Mouse (Mus musculus): ENCODE measurements at regions not wholly inside any gene's neighbourhood (a gene's known extent, or its start where the extent isn't known, plus 50 kb on each side); places are given as distances from the start of the nearest gene placed in this dataset.

- no peak for DNase-seq (ENCODE audit: low read depth, low spot score)
- Histone ChIP-seq H3K79me2 (ENCODE audit: control insufficient read depth, insufficient read depth, low read length, poor library complexity) (no peaks in the 10 kb centered on the region), H3K27me3 (ENCODE audit: control insufficient read depth in 1 of 2, insufficient read depth in 2 of 2, low read length in 2 of 2) (no peaks in the 10 kb centered on the region), H3K9ac (ENCODE audit: control insufficient read depth, low read depth, low read length, poor library complexity, severe bottlenecking) (no peak overlapping the region), H3K4me1 (ENCODE audit: control insufficient read depth in 1 of 2, insufficient read depth in 2 of 2, low read length in 2 of 2) (no peaks in the 10 kb centered on the region), H3K36me3 (ENCODE audit: control insufficient read depth in 1 of 2, insufficient read depth in 2 of 2, low read length in 2 of 2) (no peaks in the 10 kb centered on the region), H3K4me3 (ENCODE audit: control insufficient read depth in 1 of 2, insufficient read depth in 1 of 2, low read depth in 2 of 2, low read length in 2 of 2) (no peak overlapping the region), H3K9me3 (replicated peaks; ENCODE audit: insufficient read depth, low read length) (no peaks in the 10 kb centered on the region), H3K27ac (ENCODE audit: control insufficient read depth, low read depth, low read length) (no peak overlapping the region)
- no peak for TF ChIP-seq TAL1 (IDR thresholded peaks at IDR 0.05; ENCODE audit: low read length)
- TF ChIP-seq POLR2AphosphoS5 (IDR thresholded peaks at IDR 0.05; ENCODE audit: borderline replicate concordance, low read depth, low read length) = no peak
- no peak for TF ChIP-seq BHLHE40 (IDR thresholded peaks at IDR 0.05; ENCODE audit: borderline replicate concordance, low read depth, low read length)
- TF ChIP-seq KAT2A (conservative IDR thresholded peaks at IDR 0.05; ENCODE audit: low read depth, low read length) = no peak
- TF ChIP-seq RCOR1 (IDR thresholded peaks at IDR 0.05; ENCODE audit: low read depth, low read length) = no peak
- TF ChIP-seq ZMIZ1 (IDR thresholded peaks at IDR 0.05; ENCODE audit: low read depth, low read length) = no peak
- no peak for TF ChIP-seq MYC (IDR thresholded peaks at IDR 0.05; ENCODE audit: low read depth, low read length)
- no peak for TF ChIP-seq MXI1 (IDR thresholded peaks at IDR 0.05; ENCODE audit: low read depth, low read length)
- no peak for TF ChIP-seq HCFC1 (IDR thresholded peaks at IDR 0.05; ENCODE audit: low read depth, low read length)
These were observed 129.2 kb downstream of the Nsun3 start for GRCm38 (mm10) chr16:62657383-62657782.

GRCm38 (mm10) chr16:62654436-62654835, 132.2 kb downstream of the Nsun3 start:
- Histone ChIP-seq H3K4me3 (ENCODE audit: control insufficient read depth in 1 of 2, insufficient read depth in 1 of 2, low read depth in 2 of 2, low read length in 2 of 2) (no peak overlapping the region), H3K27ac (ENCODE audit: control insufficient read depth, low read depth, low read length) (no peak overlapping the region), H3K36me3 (ENCODE audit: control insufficient read depth in 1 of 2, insufficient read depth in 2 of 2, low read length in 2 of 2) (no peaks in the 10 kb centered on the region), H3K9ac (ENCODE audit: control insufficient read depth, low read depth, low read length, poor library complexity, severe bottlenecking) (no peak overlapping the region), H3K27me3 (ENCODE audit: control insufficient read depth in 1 of 2, insufficient read depth in 2 of 2, low read length in 2 of 2) (no peaks in the 10 kb centered on the region), H3K79me2 (ENCODE audit: control insufficient read depth, insufficient read depth, low read length, poor library complexity) (no peaks in the 10 kb centered on the region), H3K9me3 (replicated peaks; ENCODE audit: insufficient read depth, low read length) (no peaks in the 10 kb centered on the region), H3K4me1 (ENCODE audit: control insufficient read depth in 1 of 2, insufficient read depth in 2 of 2, low read length in 2 of 2) (no peaks in the 10 kb centered on the region)
- TF ChIP-seq TAL1 (IDR thresholded peaks at IDR 0.05; ENCODE audit: low read length) (no peak), SIN3A (IDR thresholded peaks at IDR 0.05; ENCODE audit: low read length) (no peak), USF2 (IDR thresholded peaks at IDR 0.05; ENCODE audit: borderline replicate concordance in 1 of 2, insufficient read depth in 1 of 2, low read depth in 1 of 2, low read length in 2 of 2) (no peak), GABPA (IDR thresholded peaks at IDR 0.05; ENCODE audit: low read depth, low read length) (no peak), MXI1 (IDR thresholded peaks at IDR 0.05; ENCODE audit: low read depth, low read length) (no peak), POLR2A (IDR thresholded peaks at IDR 0.05; ENCODE audit: control insufficient read depth in 1 of 2, insufficient read depth in 1 of 2, low read depth in 1 of 2, low read length in 2 of 2, poor library complexity in 1 of 2) (no peak), CTCF (IDR thresholded peaks at IDR 0.05 in 2 of 3, conservative IDR thresholded peaks at IDR 0.05 in 1 of 3; ENCODE audit: control insufficient read depth in 1 of 3, insufficient read depth in 1 of 3, low read depth in 2 of 3, low read length in 3 of 3, poor library complexity in 1 of 3, severe bottlenecking in 1 of 3) (no peak), ZKSCAN1 (IDR thresholded peaks at IDR 0.05; ENCODE audit: low read depth, low read length) (no peak), NELFE (IDR thresholded peaks at IDR 0.05; ENCODE audit: low read depth, low read length) (no peak), MYB (IDR thresholded peaks at IDR 0.05; ENCODE audit: low read depth, low read length) (no peak), ELF1 (IDR thresholded peaks at IDR 0.05; ENCODE audit: low read depth, low read length) (no peak), POLR2AphosphoS5 (IDR thresholded peaks at IDR 0.05; ENCODE audit: borderline replicate concordance, low read depth, low read length) (no peak), UBTF (IDR thresholded peaks at IDR 0.05; ENCODE audit: borderline replicate concordance, insufficient read depth, low read depth, low read length) (no peak), RCOR1 (IDR thresholded peaks at IDR 0.05; ENCODE audit: low read depth, low read length) (no peak), RAD21 (IDR thresholded peaks at IDR 0.05; ENCODE audit: low read depth, low read length) (no peak), GATA1 (IDR thresholded peaks at IDR 0.05; ENCODE audit: low read depth, low read length) (no peak), ZC3H11A (IDR thresholded peaks at IDR 0.05; ENCODE audit: low read depth, low read length) (no peak)
- DNase-seq (ENCODE audit: low read depth, low spot score) = peak; percentile 1
